Mouse (Mus musculus) stomach, postnatal 0 days (tissue): Measurements from ENCODE around the gene Snf8. TPM values are rescaled to one million over a fixed set of nuclear protein-coding genes. Genes with fewer than 3 reads are reported as not detected.

ENCODE experiments used
- ATAC-seq: fragments of 200-750 bp; cut with Nextera tagmentation; 2 replicates; pipeline ENCODE4 v1.8.0; 2017; ENCODE audit not compliant: low FRiP score, low TSS enrichment
- DNase-seq: peaks from one replicate; pipeline ENCODE4 v3.0.0-alpha.2; 2016; ENCODE audit warnings: low spot score
- H3K27ac ChIP-seq: fragments of 300-500 bp; sonication (generic); replicated peaks from 2 replicates; pipeline ENCODE4 v1.5.1; 2014; ENCODE audit warnings: mild to moderate bottlenecking, control low read depth
- H3K27me3 ChIP-seq: fragments of 300-500 bp; sonication (generic); 2 replicates; pipeline ENCODE4 v1.6.1; 2014; ENCODE audit warnings: low read length; ENCODE audit not compliant: control insufficient read depth, insufficient read depth
- H3K36me3 ChIP-seq: fragments of 300-500 bp; sonication (generic); 2 replicates; pipeline ENCODE4 v1.6.1; 2014; ENCODE audit warnings: low read length, mixed read lengths; ENCODE audit not compliant: control insufficient read depth, insufficient read depth
- H3K4me1 ChIP-seq: fragments of 300-500 bp; sonication (generic); replicated peaks from 2 replicates; pipeline ENCODE4 v1.6.1; 2014; ENCODE audit warnings: antibody characterized with exemption; ENCODE audit not compliant: control insufficient read depth, insufficient read depth
- H3K4me2 ChIP-seq: fragments of 300-500 bp; sonication (generic); replicated peaks from 2 replicates; pipeline ENCODE4 v1.6.1; 2014; ENCODE audit warnings: low read depth, mild to moderate bottlenecking, control low read depth, moderate library complexity
- H3K4me3 ChIP-seq: fragments of 300-500 bp; sonication (generic); 2 replicates; pipeline ENCODE4 v1.5.1; 2014; ENCODE audit warnings: low read depth, low read length, control low read depth
- H3K9ac ChIP-seq: fragments of 300-500 bp; sonication (generic); 2 replicates; pipeline ENCODE4 v1.6.1; 2014; ENCODE audit warnings: mild to moderate bottlenecking, low read length, control low read depth, mixed read lengths
- H3K9me3 ChIP-seq: fragments of 300-500 bp; sonication (generic); 2 replicates; pipeline ENCODE4 v1.6.1; 2016; ENCODE audit warnings: low read length; ENCODE audit not compliant: control insufficient read depth
- CTCF ChIP-seq: IDR thresholded peaks from 2 replicates; pipeline ENCODE4 v1.5.1; 2016; ENCODE audit warnings: antibody characterized with exemption, low read depth, mild to moderate bottlenecking, moderate library complexity
- EP300 ChIP-seq: optimal IDR thresholded peaks from 2 replicates; pipeline ENCODE3; 2016; ENCODE audit warnings: antibody characterized with exemption
- WGBS: fragments of 180-500 bp; shearing (Covaris S2); extraction: QIAGEN DNeasy Blood & Tissue Kit; methylation state at CpG from one replicate; pipeline ENCODE4 v1.1.7; 2014; 5-methylcytosine and 5-hydroxymethylcytosine counted together
- polyA plus RNA-seq: library from polyadenylated mRNA; unstranded; fragments of >200 nt; fragmentation: Nextera tagmentation; extraction: Ambion mirVana; gene quantifications from 2 replicates; pipeline ENCODE4 v1.2.1, GENCODE M21; 2015

Snf8 gene
- polyA plus RNA-seq, 1 experiment from 2014 or later: 83.0 TPM

- WGBS: 0% methylated on average over 27 of the region's 64 CpGs
- H3K4me2 ChIP-seq: peak overlapping the region; percentile 80
- no peaks in the 10 kb centered on the region for H3K27me3 ChIP-seq
- peak; percentile 58 for ATAC-seq
- peaks cover 4% of the 10 kb centered on the region; the same call in 1 of the 2 replicates for H3K4me1 ChIP-seq
- peak overlapping the region; percentile 89 for H3K9ac ChIP-seq
- H3K27ac ChIP-seq: peak overlapping the region; percentile 93
- no peak for TF ChIP-seq CTCF
- TF ChIP-seq EP300: no peak
- H3K36me3 ChIP-seq: 0 out of 2 replicates have a peak, but pooled peaks cover 2% of the 10 kb centered on the region
- peak; percentile 65 for DNase-seq
- no peaks in the 10 kb centered on the region for H3K9me3 ChIP-seq
- H3K4me3 ChIP-seq: peak overlapping the region; percentile 92
Measured at GRCm38 (mm10) chr11:96064521-96065214, 30.0 kb downstream of the Snf8 start.

GRCm38 (mm10) chr11:96065215-96065911, 30.7 kb downstream of the Snf8 start, which contains the start of gene Ube2z:
Gene Ube2z (minus strand): TSS chr11:96065388.
- 5% methylated on average over 34 of the region's 50 CpGs for WGBS
- peak within 1 kb of the TSS; percentile 93 for H3K27ac ChIP-seq
- 0 out of 2 replicates have a peak, but pooled peaks cover 2% of the 10 kb centered on the region for H3K36me3 ChIP-seq
- no peaks in the 10 kb centered on the region for H3K27me3 ChIP-seq
- ATAC-seq (peak; percentile 97), DNase-seq (peak; percentile 98)
- peak within 1 kb of the TSS; percentile 89 for H3K9ac ChIP-seq
- peaks cover 4% of the 10 kb centered on the region; the same call in 1 of the 2 replicates for H3K4me1 ChIP-seq
- no peak for TF ChIP-seq EP300
- TF ChIP-seq CTCF: peak; percentile 32; the same call in 1 of the 2 replicates
- peak within 1 kb of the TSS; percentile 80 for H3K4me2 ChIP-seq
- H3K9me3 ChIP-seq: no peaks in the 10 kb centered on the region
- H3K4me3 ChIP-seq: peak within 1 kb of the TSS; percentile 92

- WGBS: 78% methylated on average over 5 of the region's 5 CpGs
- H3K9me3 ChIP-seq: no peaks in the 10 kb centered on the region
- H3K4me3 ChIP-seq: no peak overlapping the region
- no peaks in the 10 kb centered on the region for H3K27me3 ChIP-seq
- TF ChIP-seq EP300 (no peak), CTCF (no peak)
- H3K4me2 ChIP-seq: no peak overlapping the region
- peaks cover 4% of the 10 kb centered on the region; the same call in 1 of the 2 replicates for H3K4me1 ChIP-seq
- no peak overlapping the region for H3K9ac ChIP-seq
- DNase-seq (no peak), ATAC-seq (no peak)
- H3K27ac ChIP-seq: no peak overlapping the region
- 0 out of 2 replicates have a peak, but pooled peaks cover 2% of the 10 kb centered on the region for H3K36me3 ChIP-seq
Measured at GRCm38 (mm10) chr11:96068231-96068630, 33.5 kb downstream of the Snf8 start.

- ATAC-seq (no peak), DNase-seq (no peak)
- H3K4me2 ChIP-seq: no peak overlapping the region
- 0 out of 2 replicates have a peak, but pooled peaks cover 2% of the 10 kb centered on the region for H3K36me3 ChIP-seq
- no peaks in the 10 kb centered on the region for H3K9me3 ChIP-seq
- WGBS: 93% methylated on average over 7 of the region's 7 CpGs
- H3K4me3 ChIP-seq: no peak overlapping the region
- H3K27ac ChIP-seq: no peak overlapping the region
- TF ChIP-seq EP300: no peak
- no peaks in the 10 kb centered on the region for H3K4me1 ChIP-seq
- no peak overlapping the region for H3K9ac ChIP-seq
- no peaks in the 10 kb centered on the region for H3K27me3 ChIP-seq
Measured at GRCm38 (mm10) chr11:96070353-96070752, 35.7 kb downstream of the Snf8 start.

- ATAC-seq: no peak
- no peak for TF ChIP-seq CTCF
- TF ChIP-seq EP300: no peak
- WGBS: 84% methylated on average over 1 of the region's 1 CpGs
- Histone ChIP-seq H3K4me3 (no peak overlapping the region), H3K4me2 (no peak overlapping the region), H3K36me3 (0 out of 2 replicates have a peak, but pooled peaks cover 2% of the 10 kb centered on the region), H3K9ac (no peak overlapping the region), H3K9me3 (no peaks in the 10 kb centered on the region), H3K4me1 (no peaks in the 10 kb centered on the region), H3K27ac (no peak overlapping the region), H3K27me3 (no peaks in the 10 kb centered on the region)
- no peak for DNase-seq
Measured at GRCm38 (mm10) chr11:96071013-96071412, 36.3 kb downstream of the Snf8 start.
